Mouse (Mus musculus) heart, adult 2 months (tissue): Measurements from ENCODE around the gene Crtc1. TPM values are rescaled to one million over a fixed set of nuclear protein-coding genes. Genes with fewer than 3 reads are reported as not detected.

Experiments used
- DNase-seq, 2 experiments: peaks; one replicate each; pipeline ENCODE4 v3.0.0; 2021
- H3K27ac ChIP-seq: fragments of 200-600 bp; 2 replicates; pipeline ENCODE4 v1.8.1; 2022
- H3K27me3 ChIP-seq: fragments of 200-500 bp; 2 replicates; pipeline ENCODE4 v1.6.1; 2012; ENCODE audit warnings: mild to moderate bottlenecking, low read length, inconsistent platforms, mixed read lengths; ENCODE audit not compliant: control insufficient read depth, insufficient read depth
- H3K36me3 ChIP-seq: fragments of 200-500 bp; 2 replicates; pipeline ENCODE4 v1.6.1; 2012; ENCODE audit warnings: low read length, inconsistent platforms; ENCODE audit not compliant: control insufficient read depth, insufficient read depth
- H3K4me1 ChIP-seq: fragments of 200-500 bp; 2 replicates; pipeline ENCODE4 v1.6.1; 2011; ENCODE audit warnings: low read length; ENCODE audit not compliant: control insufficient read depth, insufficient read depth
- H3K4me3 ChIP-seq: fragments of 200-600 bp; 2 replicates; pipeline ENCODE4 v1.8.1; 2022
- H3K79me2 ChIP-seq: fragments of 200-500 bp; replicated peaks from 2 replicates; pipeline ENCODE4 v1.6.1; 2012; ENCODE audit warnings: mild to moderate bottlenecking, inconsistent platforms, low read length, moderate library complexity, mixed read lengths; ENCODE audit not compliant: control insufficient read depth, insufficient read depth
- H3K9ac ChIP-seq: fragments of 200-500 bp; 2 replicates; pipeline ENCODE4 v1.6.1; 2012; ENCODE audit warnings: low read depth, mild to moderate bottlenecking, control low read depth, inconsistent platforms, low read length, mixed read lengths
- CTCF ChIP-seq: fragments of 200-600 bp; IDR thresholded peaks from 2 replicates; pipeline ENCODE4 v1.8.1; 2022; ENCODE audit warnings: antibody characterized with exemption, mild to moderate bottlenecking, moderate library complexity
- EP300 ChIP-seq: fragments of 200-500 bp; IDR thresholded peaks from 2 replicates; pipeline ENCODE4 v1.6.1; 2011; ENCODE audit warnings: low read depth, low read length, control low read depth; ENCODE audit not compliant: insufficient read depth
- POLR2A ChIP-seq: fragments of 200-500 bp; IDR thresholded peaks from 2 replicates; pipeline ENCODE4 v1.6.1; 2011; ENCODE audit warnings: mild to moderate bottlenecking, low read depth, low read length, control low read depth; ENCODE audit not compliant: insufficient read depth
- WGBS: fragments of 180-500 bp; shearing (Covaris S2); methylation state at CpG from one replicate; pipeline ENCODE4 v1.1.7; 2018; 5-methylcytosine and 5-hydroxymethylcytosine counted together
- intact Hi-C: fragments of 180-260 bp; cut with DNase I; formaldehyde crosslinking; loops from one replicate; pipeline ENCODE4 v1.15.1; 2025
- polyA plus RNA-seq: library from polyadenylated mRNA; depleted of rRNA; stranded (reverse); fragments of >200 nt; gene quantifications from 2 replicates; pipeline ENCODE4 v1.2.3, GENCODE M21; 2012
- total RNA-seq, 2 experiments: library from RNA; stranded (reverse); gene quantifications; 2 replicates each; pipeline ENCODE4 v1.2.3; 2021

The Crtc1 gene
- total and polyA plus RNA-seq, 3 experiments: 7.4 to 14.9 (median 8.1) TPM

GRCm38 (mm10) chr8:70441565-70441964, 2.2 kb upstream of the Crtc1 start:
- H3K27ac ChIP-seq: no peak overlapping the region
- intact Hi-C loops: no loop called here
- TF ChIP-seq EP300 (no peak), CTCF (no peak), POLR2A (no peak)
- H3K79me2 ChIP-seq: peaks cover 4% of the 10 kb centered on the region; the same call in 1 of the 2 replicates
- H3K4me3 ChIP-seq: no peak overlapping the region
- H3K4me1 ChIP-seq: peaks cover 3% of the 10 kb centered on the region
- no peaks in the 10 kb centered on the region for H3K27me3 ChIP-seq
- H3K36me3 ChIP-seq: no peaks in the 10 kb centered on the region
- H3K9ac ChIP-seq: no peak overlapping the region
- WGBS: 44% methylated on average over 3 of the region's 3 CpGs
- no peak for DNase-seq

- TF ChIP-seq POLR2A (no peak), CTCF (no peak), EP300 (no peak)
- intact Hi-C loops: no loop called here
- Histone ChIP-seq H3K4me3 (no peak overlapping the region), H3K4me1 (peaks cover 3% of the 10 kb centered on the region), H3K9ac (no peak overlapping the region), H3K36me3 (no peaks in the 10 kb centered on the region), H3K79me2 (peaks cover 6% of the 10 kb centered on the region; the same call in 1 of the 2 replicates), H3K27ac (no peak overlapping the region), H3K27me3 (no peaks in the 10 kb centered on the region)
- no peak for DNase-seq
- WGBS: 48% methylated on average over 3 of the region's 3 CpGs
These were observed 867 bp upstream of the Crtc1 start for GRCm38 (mm10) chr8:70440246-70440645.

DNA sequence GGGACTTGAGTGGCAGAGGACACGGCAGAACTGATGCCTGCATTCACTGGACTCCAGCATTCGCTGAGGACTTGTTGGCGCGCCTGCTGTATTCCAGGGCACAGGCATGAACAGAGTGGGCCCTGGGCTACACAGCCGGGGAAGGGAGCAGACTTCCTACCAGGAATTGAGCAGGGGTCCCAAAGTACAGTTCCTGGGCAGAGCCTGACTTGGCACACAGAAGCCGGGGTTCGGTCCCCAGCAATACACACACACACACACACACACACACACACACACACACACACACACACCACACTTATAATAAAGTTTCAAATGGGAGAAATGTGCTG, 435 bp upstream of the Crtc1 start:
- Histone ChIP-seq H3K4me1 (peaks cover 3% of the 10 kb centered on the region), H3K4me3 (peak overlapping the region; percentile 76), H3K36me3 (no peaks in the 10 kb centered on the region), H3K27me3 (no peaks in the 10 kb centered on the region), H3K27ac (peak overlapping the region; percentile 63), H3K79me2 (peaks cover 6% of the 10 kb centered on the region; the same call in 1 of the 2 replicates), H3K9ac (peak overlapping the region; percentile 40)
- intact Hi-C loops: loop anchor here (2.0 to 5.0 kb wide), 3 partner anchors 37 to 63 kb away; partner anchors contain the start of gene Klhl26
- no peak for DNase-seq
- no peak for TF ChIP-seq EP300
- TF ChIP-seq CTCF: no peak
- TF ChIP-seq POLR2A: no peak; the same call in 1 of the 2 replicates
- 1% methylated on average over 7 of the region's 7 CpGs for WGBS

DNA sequence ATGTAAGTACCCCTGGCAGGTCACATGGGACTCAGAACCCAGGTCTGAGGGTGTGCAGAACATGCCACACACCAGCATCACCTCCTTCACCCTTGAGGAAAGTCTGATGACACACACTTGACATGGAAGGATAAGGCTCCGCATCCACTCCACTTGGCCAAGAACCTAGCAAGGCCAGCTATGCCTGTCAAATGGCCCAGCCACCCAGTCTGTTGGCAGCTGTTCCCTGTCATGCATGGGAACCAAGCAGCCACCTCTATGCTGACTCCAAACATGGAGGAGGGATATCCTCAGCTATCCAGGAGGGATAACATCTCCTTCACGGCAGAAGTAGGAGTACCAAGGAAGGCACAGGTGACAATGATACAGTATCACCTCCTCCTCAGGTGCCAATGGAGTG, 956 bp downstream of the Crtc1 start:
- H3K9ac ChIP-seq: no peak overlapping the region
- no peak overlapping the region for H3K4me3 ChIP-seq
- DNase-seq: no peak
- no peaks in the 10 kb centered on the region for H3K36me3 ChIP-seq
- H3K27me3 ChIP-seq: no peaks in the 10 kb centered on the region
- peaks cover 3% of the 10 kb centered on the region for H3K4me1 ChIP-seq
- no peak for TF ChIP-seq CTCF
- no peak for TF ChIP-seq POLR2A
- TF ChIP-seq EP300: no peak
- WGBS: 84% methylated on average over 2 of the region's 2 CpGs
- peaks cover 7% of the 10 kb centered on the region; the same call in 1 of the 2 replicates for H3K79me2 ChIP-seq
- intact Hi-C loops: loop anchor here (2.0 to 5.0 kb wide), 3 partner anchors 38 to 64 kb away; partner anchors contain the start of gene Klhl26
- no peak overlapping the region for H3K27ac ChIP-seq

DNA sequence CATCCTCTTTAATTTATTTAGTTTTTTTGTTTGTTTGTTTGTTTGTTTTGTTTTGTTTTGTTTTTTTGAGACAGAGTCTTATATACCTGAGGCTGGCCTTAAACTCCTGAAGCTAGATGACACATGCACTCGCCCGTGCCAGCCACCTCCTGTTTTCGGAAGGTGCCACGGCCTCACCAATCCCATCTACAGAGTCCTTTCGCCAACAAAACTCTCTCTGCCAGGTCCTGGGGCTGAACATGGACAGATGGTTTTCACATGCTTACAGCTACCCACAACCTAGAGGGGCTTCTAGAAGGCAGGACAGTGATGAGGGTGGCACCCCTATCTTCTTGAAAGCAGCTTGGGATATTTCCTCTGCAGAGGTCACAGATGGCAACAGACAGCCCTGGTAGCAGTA, 4.2 kb downstream of the Crtc1 start:
- Histone ChIP-seq H3K27me3 (no peaks in the 10 kb centered on the region), H3K79me2 (peaks cover 7% of the 10 kb centered on the region; the same call in 1 of the 2 replicates), H3K9ac (no peak overlapping the region), H3K4me3 (no peak overlapping the region), H3K36me3 (no peaks in the 10 kb centered on the region), H3K4me1 (peaks cover 3% of the 10 kb centered on the region), H3K27ac (no peak overlapping the region)
- intact Hi-C loops: loop anchor here (5.0 kb wide), 1 partner anchor 53 kb away; no protein-coding TSS in a partner anchor
- 91% methylated on average over 5 of the region's 5 CpGs for WGBS
- no peak for TF ChIP-seq POLR2A
- no peak for TF ChIP-seq EP300
- TF ChIP-seq CTCF: no peak
- no peak for DNase-seq

DNA sequence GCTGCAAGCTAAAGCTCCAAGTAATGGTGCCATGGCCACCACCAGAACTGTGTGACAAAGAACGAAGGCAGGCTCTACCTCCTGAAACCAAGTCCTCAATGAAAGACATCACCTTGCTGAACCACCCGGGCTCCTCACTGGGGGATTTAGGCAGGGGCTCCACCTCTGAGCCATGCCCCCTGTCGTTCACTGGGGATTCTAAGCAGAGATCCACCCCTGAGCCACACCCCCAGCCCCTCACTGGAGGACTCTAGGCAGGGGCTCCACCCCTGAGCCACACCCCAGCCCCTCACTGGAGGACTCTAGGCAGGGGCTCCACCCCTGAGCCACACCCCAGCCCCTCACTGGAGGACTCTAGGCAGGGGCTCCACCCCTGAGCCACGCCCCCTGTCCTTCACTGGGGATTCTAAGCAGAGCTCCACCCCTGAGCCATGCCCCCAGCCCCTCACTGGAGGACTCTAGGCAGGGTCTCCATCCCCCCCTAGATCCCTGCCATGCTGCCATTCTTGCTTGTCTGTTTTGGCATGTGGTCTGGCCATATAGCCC, 6.3 kb downstream of the Crtc1 start:
- intact Hi-C loops: no loop called here
- no peak overlapping the region for H3K27ac ChIP-seq
- no peaks in the 10 kb centered on the region for H3K27me3 ChIP-seq
- no peak overlapping the region for H3K4me3 ChIP-seq
- H3K36me3 ChIP-seq: no peaks in the 10 kb centered on the region
- 0 out of 2 replicates have a peak, but pooled peaks cover 3% of the 10 kb centered on the region for H3K79me2 ChIP-seq
- DNase-seq: no peak
- no peak for TF ChIP-seq EP300
- TF ChIP-seq CTCF: no peak
- TF ChIP-seq POLR2A: no peak
- H3K4me1 ChIP-seq: no peaks in the 10 kb centered on the region
- H3K9ac ChIP-seq: no peak overlapping the region
- WGBS: 48% methylated on average over 4 of the region's 4 CpGs
